Mouse (Mus musculus) cerebellum, adult 2 months (tissue): ENCODE data around the gene Alpk3.

Source experiments
- CTCF ChIP-seq: fragments of 200-500 bp; IDR thresholded peaks from 2 replicates; pipeline ENCODE4 v1.5.1; 2011; ENCODE audit warnings: low read depth, mild to moderate bottlenecking, control low read depth, low read length, moderate library complexity, borderline replicate concordance; ENCODE audit not compliant: insufficient read depth
- POLR2A ChIP-seq: fragments of 200-500 bp; IDR thresholded peaks from 2 replicates; pipeline ENCODE4 v1.6.1; 2011; ENCODE audit warnings: low read length, control low read depth, borderline replicate concordance; ENCODE audit not compliant: insufficient read depth

DNA sequence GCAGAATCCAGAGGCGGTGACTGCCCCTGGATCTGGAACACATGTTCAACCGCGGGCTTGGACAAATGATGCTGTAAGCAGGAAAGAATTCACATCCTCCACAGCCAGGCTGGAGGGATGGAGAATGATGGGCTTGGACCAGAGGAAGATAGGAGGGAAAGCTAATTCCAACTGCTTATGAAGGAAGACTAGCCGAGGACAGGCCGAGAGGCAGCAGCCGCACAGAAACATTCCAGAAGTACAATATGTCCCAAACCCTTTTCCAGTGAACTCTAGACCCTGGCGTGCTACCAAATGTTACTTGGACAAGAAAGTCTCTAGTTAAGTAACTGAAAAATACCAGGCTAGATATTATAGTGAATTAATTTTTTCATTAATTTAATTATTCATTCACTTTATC lies 81.7 kb downstream of the Alpk3 start:
- TF ChIP-seq CTCF (no peak), POLR2A (no peak)
